Mouse (Mus musculus) embryo, embryonic 10 days (tissue): ENCODE measurements at regions not wholly inside any gene's neighbourhood (a gene's known extent, or its start where the extent isn't known, plus 50 kb on each side); places are given as distances from the start of the nearest gene placed in this dataset.
A peak's percentile ranks its signal among the peaks of the same experiment; 100 is the strongest.

Experiments
- DNase-seq: peaks from one replicate; pipeline ENCODE4 v3.0.0-alpha.2; 2015; ENCODE audit warnings: low spot score

GRCm38 (mm10) chr6:51349771-51350170 lies 82.7 kb upstream of the Nfe2l3 start:
- DNase-seq: no peak

DNA sequence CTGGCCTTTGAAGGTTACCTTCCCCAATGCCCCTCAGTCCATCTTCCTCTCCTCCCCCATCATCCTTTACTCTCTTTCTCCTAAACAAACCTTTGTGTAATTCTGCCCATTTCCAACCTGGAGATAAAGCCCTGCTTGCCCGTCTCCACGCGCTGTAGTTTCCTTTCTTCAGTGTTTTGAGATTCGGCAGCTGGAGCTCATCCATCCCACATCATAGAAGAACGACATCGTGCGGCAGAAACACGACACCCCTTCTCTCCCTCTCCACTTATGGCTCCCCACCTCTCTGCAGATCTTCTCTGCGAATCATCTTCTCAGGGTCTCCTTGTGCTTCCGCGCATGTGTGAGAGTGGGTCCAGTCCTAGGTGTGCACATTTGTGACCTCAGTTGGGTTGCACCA lies 77.4 kb upstream of the Nfe2l3 start:
- no peak for DNase-seq

DNA sequence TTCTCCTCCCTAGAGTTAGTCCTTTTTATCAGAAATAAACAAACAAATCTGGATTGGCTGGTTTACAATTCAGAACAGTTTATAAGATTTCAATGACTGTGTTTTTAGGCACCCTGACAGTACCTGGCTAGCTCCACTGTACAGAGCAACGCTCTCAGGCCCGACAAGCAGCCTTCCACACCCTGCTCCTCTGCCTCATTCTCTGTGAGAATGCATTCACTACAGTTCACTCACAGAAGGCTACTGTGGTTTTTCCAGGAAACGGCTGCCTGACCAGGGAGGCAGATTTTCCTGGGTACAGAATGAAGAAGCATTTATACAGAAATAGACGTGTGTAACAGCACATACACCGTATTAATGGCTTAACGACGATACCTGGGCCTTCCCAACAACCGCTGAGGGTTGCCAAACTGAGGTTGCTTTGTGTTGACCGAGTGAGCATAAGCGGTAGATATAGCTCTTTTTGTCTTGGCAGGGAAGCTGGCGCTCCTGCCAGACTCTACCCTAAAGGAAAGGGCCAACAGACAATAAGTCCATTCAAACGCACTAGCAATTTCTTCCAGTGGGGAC lies 70.8 kb upstream of the Nfe2l3 start:
- DNase-seq: no peak

GRCm38 (mm10) chr6:51362475-51363226 lies 69.8 kb upstream of the Nfe2l3 start:
- DNase-seq: peak; percentile 67

DNA sequence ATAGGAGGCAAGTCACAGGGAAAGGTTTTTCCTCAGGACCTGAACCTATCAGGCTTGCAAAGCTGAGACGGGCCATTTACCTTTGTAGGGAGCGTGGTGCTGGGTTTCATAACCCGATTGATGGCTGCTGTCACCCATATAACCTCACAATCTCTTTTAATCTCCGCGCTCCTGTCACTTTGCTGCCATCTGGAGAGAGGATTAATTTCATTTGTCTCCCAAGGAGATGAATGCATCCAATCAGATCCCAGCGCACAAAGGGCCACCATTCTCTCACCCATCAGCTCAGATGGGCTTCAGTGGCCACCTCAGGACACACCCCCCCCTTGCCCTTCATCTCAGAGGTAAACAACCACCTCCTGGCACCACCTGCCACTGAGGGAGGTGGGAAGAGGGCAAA lies 67.7 kb upstream of the Nfe2l3 start:
- no peak for DNase-seq

DNA sequence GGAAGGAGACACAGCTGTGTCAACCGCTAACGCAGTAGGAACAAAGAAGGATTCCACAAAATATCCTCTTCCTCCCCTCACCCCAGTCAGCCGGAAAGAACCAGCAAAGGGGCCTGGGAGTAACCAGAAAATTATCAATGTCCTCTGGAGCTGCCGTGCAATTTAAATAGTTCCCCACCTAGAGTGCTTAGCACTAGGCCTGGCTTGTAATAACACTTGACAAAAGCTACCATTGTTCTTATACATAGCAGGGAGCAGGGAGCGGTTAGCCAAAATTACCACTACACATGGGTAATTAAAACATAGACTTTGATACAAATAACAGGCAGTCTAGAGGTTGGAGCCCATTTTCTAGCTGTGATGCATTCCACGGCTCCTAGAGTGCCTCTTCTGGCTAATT lies 62.7 kb upstream of the Nfe2l3 start:
- DNase-seq: no peak

DNA sequence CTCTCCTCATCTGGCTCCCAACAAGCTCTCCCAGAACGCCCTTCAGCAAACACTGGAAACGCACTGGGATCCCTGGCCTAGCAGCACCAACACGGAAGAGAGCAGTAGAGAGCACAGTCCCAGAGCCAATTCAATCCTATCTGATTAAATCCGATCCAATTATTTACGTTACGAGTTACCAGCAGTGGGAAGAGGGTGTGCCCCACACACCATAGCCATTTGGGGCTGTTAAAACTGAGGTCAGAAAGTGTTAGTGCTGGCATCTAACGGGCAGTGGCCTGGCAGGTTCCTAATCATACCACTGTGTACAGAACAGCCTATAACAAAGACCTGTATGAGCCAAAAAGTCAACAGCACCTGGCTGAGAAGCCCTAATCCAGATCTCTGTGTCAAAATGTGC lies 60.1 kb upstream of the Nfe2l3 start:
- DNase-seq: no peak

DNA sequence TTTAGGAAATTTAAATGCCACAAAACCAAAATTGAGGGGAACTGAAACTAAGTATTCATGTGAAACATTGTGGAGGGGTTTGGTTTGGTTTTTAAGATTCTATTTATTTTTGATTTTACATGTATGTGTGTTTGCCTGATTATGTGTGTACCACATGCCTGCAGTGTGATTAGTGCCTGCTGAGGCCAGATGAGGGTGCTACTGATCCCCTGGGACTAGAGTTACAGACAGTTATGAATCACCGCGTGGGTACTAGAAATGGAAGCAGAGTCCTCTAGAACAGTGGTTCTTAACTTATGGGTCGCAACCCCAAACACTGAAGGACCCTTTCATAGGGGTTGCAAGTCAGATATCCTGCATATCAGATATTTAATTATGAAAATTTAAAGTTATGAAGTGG lies 54.0 kb upstream of the Nfe2l3 start:
- no peak for DNase-seq

DNA sequence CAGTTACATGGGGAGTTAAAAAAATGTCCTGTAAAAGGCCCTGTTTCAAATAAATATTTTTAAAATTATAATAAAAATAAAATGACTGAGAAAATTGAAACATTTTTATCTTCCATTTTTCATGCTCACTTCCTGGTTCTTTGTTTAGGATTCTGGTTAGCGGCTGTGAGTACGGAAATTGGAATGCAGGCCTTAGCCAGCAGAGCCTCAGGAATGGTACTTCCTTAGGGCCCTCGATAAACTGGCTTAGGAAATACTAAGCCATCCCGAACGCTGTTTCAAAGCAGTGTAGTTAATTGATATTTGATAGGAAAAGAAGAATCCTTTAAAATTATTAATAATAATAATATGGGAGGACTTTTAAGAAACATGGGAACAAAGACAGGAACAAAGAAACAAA lies 53.4 kb upstream of the Nfe2l3 start:
- DNase-seq: peak; percentile 58

GRCm38 (mm10) chr6:51379560-51380274 lies 52.8 kb upstream of the Nfe2l3 start:
- peak; percentile 83 for DNase-seq

DNA sequence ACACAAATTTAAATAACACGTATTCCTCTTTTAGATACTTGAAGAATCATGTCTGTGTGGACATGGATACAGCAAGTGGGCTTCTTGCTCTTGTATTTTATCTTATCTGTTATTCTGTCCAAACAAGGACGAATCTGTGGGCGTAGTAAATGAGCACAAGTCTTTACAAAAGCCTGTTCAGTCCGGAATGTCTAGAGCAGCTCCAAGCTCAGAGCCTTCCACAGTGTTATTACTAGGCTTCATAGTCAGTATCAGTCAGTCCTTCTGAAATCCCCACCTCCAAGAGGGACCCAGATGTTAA lies 52.2 kb upstream of the Nfe2l3 start:
- DNase-seq: no peak

GRCm38 (mm10) chr6:51381465-51381864 lies 51.0 kb upstream of the Nfe2l3 start:
- no peak for DNase-seq
